ENCODE assay signal across 17 mouse cellular contexts in the genomic region with DNA sequence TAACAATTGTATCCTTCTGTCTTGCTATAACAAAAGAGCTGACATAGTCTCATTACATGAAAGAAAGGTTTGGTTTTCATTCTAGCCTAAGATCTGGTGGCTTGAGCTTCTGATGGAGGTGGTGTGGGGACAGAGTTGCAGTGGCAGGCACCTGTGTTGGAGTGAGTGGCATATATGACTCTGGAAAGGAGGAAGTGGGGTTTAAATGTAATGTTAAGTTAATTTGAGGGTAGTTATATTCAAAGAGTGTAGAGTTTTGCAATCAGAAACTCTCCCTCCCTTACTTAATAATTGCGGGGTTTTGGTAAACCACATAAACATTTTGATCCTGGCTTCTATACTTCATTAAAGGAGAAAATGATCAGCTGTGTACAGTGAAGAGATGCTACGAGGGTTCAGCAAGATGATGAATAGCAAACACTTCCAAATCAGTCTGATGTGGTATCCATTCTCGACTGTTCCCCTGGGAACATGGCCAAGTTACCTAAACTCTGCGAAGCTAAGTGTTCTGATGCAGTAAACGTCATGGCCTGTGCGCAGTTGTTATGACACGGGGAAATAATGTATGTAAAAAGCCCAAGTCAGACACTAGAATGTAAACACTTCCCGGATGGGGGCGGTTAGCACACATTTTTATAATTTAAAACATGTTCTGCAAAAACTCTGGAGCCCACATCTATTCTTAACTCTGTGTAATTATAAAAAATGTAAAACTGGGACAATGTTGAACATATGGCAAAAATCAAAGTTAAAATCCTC. TPM values are rescaled to one million over a fixed set of nuclear protein-coding genes. Genes with fewer than 3 reads are reported as not detected.
DNase-seq lines count a peak whose midpoint lies in the region; ATAC-seq and TF ChIP-seq lines count a peak whose summit lies in the region.
"Had no signal": no experiment of that assay in that cellular context is flagged by ENCODE, and none has a peak within 500 bp of the region (broad histone marks: within the 10 kb centered on the region; RNA-seq: fewer than 3 reads in every experiment).

No protein-coding gene starts in this region.

- DNase-seq in frontal cortex, postnatal 14 days (ENCODE audit: low spot score in 2 of 2): no peak
- DNase-seq in right cerebral cortex, adult 2 months (ENCODE audit: low spot score in 2 of 2): peak; percentile 35 to 44
- DNase-seq in right cerebral cortex, postnatal 14 days: no peak
- DNase-seq in left cerebral cortex, postnatal 36 days (ENCODE audit: low spot score in 2 of 2): peak; percentile 9 to 14
- no peak for DNase-seq in thymus, postnatal 4 days
- no peak for DNase-seq in spleen, adult 12 weeks (ENCODE audit: low spot score)
- no peak for DNase-seq in lung, adult 2 months
- DNase-seq: adrenal gland, postnatal 36 days; cerebellum, adult 9-11 months; heart, postnatal 10 days; kidney, adult 9 months; liver had no signal

- WGBS in lung, adult 2 months: 66% methylated on average over 9 of the region's 9 CpGs

- no peak for TF ChIP-seq CTCF in lung, adult 2 months (IDR thresholded peaks at IDR 0.05; ENCODE audit: insufficient read depth, low read length)

- TF ChIP-seq POLR2A in lung, adult 2 months (IDR thresholded peaks at IDR 0.05; ENCODE audit: borderline replicate concordance, extremely low read depth, low read depth, low read length): no peak

- H3K4me3 ChIP-seq in lung, adult 2 months (replicated peaks; ENCODE audit: extremely low read depth, low read depth, low read length): no peak overlapping the region
- H3K4me3 ChIP-seq: hindbrain, embryonic 15.5 days; neural tube, embryonic 13.5 days had no signal

- H3K4me1 ChIP-seq in lung, adult 2 months (ENCODE audit: control insufficient read depth, insufficient read depth, low read length): no peaks in the 10 kb centered on the region
- H3K4me1 ChIP-seq: hindbrain, embryonic 15.5 days; neural tube, embryonic 13.5 days had no signal

- peak; percentile 84 for ATAC-seq in frontal cortex, adult (ENCODE audit: low TSS enrichment)
- ATAC-seq: activated CD4-positive, CD25-positive, alpha-beta regulatory T cell, adult 4 months; lung, postnatal 0 days had no signal

- intact Hi-C loops in left cerebral cortex, postnatal 36 days (cut with DNase I): no loop called here

RNA-seq across cellular contexts. Expression of a gene that starts 41.9 kb away (rescaled TPM):
- total RNA-seq in left cerebral cortex, postnatal 36 days (2021): 1 to 10 TPM; 4.8 to 7.0 TPM
- 9.1 and 12.1 TPM in 2 replicates for polyA plus RNA-seq in lung, adult 2 months (2012; rRNA removed)

Comparison
In these comparisons a context has a peak if more than half of its experiments do, and no peak if none do; other contexts are left out.
1. DNase-seq: peak in right cerebral cortex, adult 2 months (2 of 2) and left cerebral cortex, postnatal 36 days (2 of 2); none in frontal cortex, postnatal 14 days (0 of 2), right cerebral cortex, postnatal 14 days (single experiment), thymus, postnatal 4 days (single experiment), spleen, adult 12 weeks (single experiment) and lung, adult 2 months (single experiment).